Mouse (Mus musculus) kidney, adult 2 months (tissue): ENCODE data around the gene Pbld2.

ENCODE experiments used
- CTCF ChIP-seq: fragments of 200-500 bp; conservative IDR thresholded peaks from 2 replicates; pipeline ENCODE4 v1.5.1; 2011; ENCODE audit warnings: low read depth, mild to moderate bottlenecking, control low read depth, low read length, moderate library complexity, mixed read lengths; ENCODE audit not compliant: insufficient read depth, insufficient read length
- POLR2A ChIP-seq: fragments of 200-500 bp; IDR thresholded peaks from one replicate; pipeline ENCODE4 v1.6.1; 2011; ENCODE audit warnings: low read depth, low read length, control low read depth

GRCm38 (mm10) chr10:62990636-62991035, 33.5 kb upstream of the Pbld2 start:
- TF ChIP-seq CTCF (no peak), POLR2A (no peak)
